Mouse (Mus musculus): ENCODE results near the gene 9130023H24Rik. TPM values are rescaled to one million over a fixed set of nuclear protein-coding genes. Genes with fewer than 3 reads are reported as not detected.

9130023H24Rik gene
- polyA plus RNA-seq, 1 experiment = 2.1 TPM

- Histone ChIP-seq H3K36me3 (ENCODE audit: control insufficient read depth, insufficient read depth) (no peaks in the 10 kb centered on the region), H3K4me3 (ENCODE audit: insufficient read depth, poor library complexity, severe bottlenecking) (no peak overlapping the region), H3K27me3 (ENCODE audit: control insufficient read depth, insufficient read depth, insufficient read length) (peaks cover 42% of the 10 kb centered on the region), H3ac (ENCODE audit: control insufficient read depth, insufficient read length, low read depth) (no peak overlapping the region), H3K79me3 (ENCODE audit: low read depth) (no peaks in the 10 kb centered on the region), H3K79me2 (ENCODE audit: control insufficient read depth, insufficient read depth) (no peaks in the 10 kb centered on the region)
- TF ChIP-seq MAX (IDR thresholded peaks at IDR 0.05) (no peak), MYOG (IDR thresholded peaks at IDR 0.05; ENCODE audit: control insufficient read depth, extremely low read depth, insufficient read length) (no peak), FOSL1 (IDR thresholded peaks at IDR 0.05; ENCODE audit: insufficient read depth, low read length, poor library complexity, severe bottlenecking) (no peak), MYOD1 (IDR thresholded peaks at IDR 0.05; ENCODE audit: control insufficient read depth, insufficient read length, low read depth) (no peak), CEBPB (IDR thresholded peaks at IDR 0.05; ENCODE audit: low read depth) (no peak), USF1 (IDR thresholded peaks at IDR 0.05; ENCODE audit: low read depth) (no peak), CTCF (IDR thresholded peaks at IDR 0.05; ENCODE audit: control insufficient read depth, insufficient read depth, insufficient read length) (no peak)
These were observed 33.7 kb downstream of the 9130023H24Rik start for GRCm38 (mm10) chr7:128204179-128204578.

DNA sequence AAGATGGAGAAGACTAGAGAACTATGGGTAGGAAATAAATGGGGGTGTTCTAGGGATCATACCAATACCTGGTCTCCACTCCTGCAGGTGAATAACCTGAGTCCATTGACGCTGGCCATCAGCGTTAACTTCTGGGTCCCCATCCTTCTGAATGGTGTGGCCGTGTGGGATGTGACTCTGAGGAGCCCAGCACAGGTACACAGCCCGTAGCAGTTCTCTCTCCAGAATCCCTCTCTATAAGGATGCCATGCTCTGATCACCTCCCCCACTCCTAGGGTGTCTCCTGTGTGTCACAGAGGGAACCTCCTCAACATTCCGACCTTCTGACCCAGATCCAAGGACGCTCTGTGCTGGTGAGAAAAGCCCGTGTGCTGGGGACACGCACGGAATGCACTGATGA, 34.8 kb downstream of the 9130023H24Rik start:
- TF ChIP-seq CEBPB (IDR thresholded peaks at IDR 0.05; ENCODE audit: low read depth) (no peak), USF1 (IDR thresholded peaks at IDR 0.05; ENCODE audit: low read depth) (no peak), MYOG (IDR thresholded peaks at IDR 0.05; ENCODE audit: control insufficient read depth, extremely low read depth, insufficient read length) (no peak), MAX (IDR thresholded peaks at IDR 0.05) (no peak), CTCF (IDR thresholded peaks at IDR 0.05; ENCODE audit: control insufficient read depth, insufficient read depth, insufficient read length) (no peak), MYOD1 (IDR thresholded peaks at IDR 0.05; ENCODE audit: control insufficient read depth, insufficient read length, low read depth) (no peak)
- Histone ChIP-seq H3K27me3 (ENCODE audit: control insufficient read depth, insufficient read depth, insufficient read length) (peaks cover 47% of the 10 kb centered on the region), H3ac (ENCODE audit: control insufficient read depth, insufficient read length, low read depth) (no peak overlapping the region), H3K79me3 (ENCODE audit: low read depth) (no peaks in the 10 kb centered on the region), H3K36me3 (ENCODE audit: control insufficient read depth, insufficient read depth) (no peaks in the 10 kb centered on the region), H3K79me2 (ENCODE audit: control insufficient read depth, insufficient read depth) (no peaks in the 10 kb centered on the region), H3K4me3 (ENCODE audit: insufficient read depth, poor library complexity, severe bottlenecking) (no peak overlapping the region)

- no peak overlapping the region for H3K4me3 ChIP-seq (ENCODE audit: insufficient read depth, poor library complexity, severe bottlenecking)
These were observed 36.2 kb downstream of the 9130023H24Rik start for GRCm38 (mm10) chr7:128201607-128202006.

More at GRCm38 (mm10) chr7:128201607-128202006, 36.2 kb downstream of the 9130023H24Rik start:
- Histone ChIP-seq H3K79me2 (ENCODE audit: control insufficient read depth, insufficient read depth) (no peaks in the 10 kb centered on the region), H3ac (ENCODE audit: control insufficient read depth, insufficient read length, low read depth) (no peak overlapping the region), H3K36me3 (ENCODE audit: control insufficient read depth, insufficient read depth) (no peaks in the 10 kb centered on the region), H3K27me3 (ENCODE audit: control insufficient read depth, insufficient read depth, insufficient read length) (peaks cover 52% of the 10 kb centered on the region), H3K79me3 (ENCODE audit: low read depth) (no peaks in the 10 kb centered on the region)
- no peak for TF ChIP-seq MAX (IDR thresholded peaks at IDR 0.05)
- no peak for TF ChIP-seq MYOG (IDR thresholded peaks at IDR 0.05; ENCODE audit: control insufficient read depth, extremely low read depth, insufficient read length)
- TF ChIP-seq MYOD1 (IDR thresholded peaks at IDR 0.05; ENCODE audit: control insufficient read depth, insufficient read length, low read depth) = no peak
- TF ChIP-seq USF1 (IDR thresholded peaks at IDR 0.05; ENCODE audit: low read depth) = no peak
- no peak for TF ChIP-seq CEBPB (IDR thresholded peaks at IDR 0.05; ENCODE audit: low read depth)
- no peak for TF ChIP-seq FOSL1 (IDR thresholded peaks at IDR 0.05; ENCODE audit: insufficient read depth, low read length, poor library complexity, severe bottlenecking)

Other genes starting within 250 kb of the 9130023H24Rik start
- gene Pycard, start 244.2 kb downstream of the 9130023H24Rik start, polyA plus RNA-seq (2012; fragmentation: generic; extraction: Trizol) = 0.16 TPM
- 0.83 TPM for gene Trim72, start 234.1 kb downstream of the 9130023H24Rik start, polyA plus RNA-seq (2012; fragmentation: generic; extraction: Trizol)
- gene Itgam, start 175.4 kb downstream of the 9130023H24Rik start, polyA plus RNA-seq (2012; fragmentation: generic; extraction: Trizol) = not detected
- gene Gm49368, start 175.3 kb downstream of the 9130023H24Rik start, polyA plus RNA-seq (2012; fragmentation: generic; extraction: Trizol) = not detected
- gene Itgax, start 108.5 kb downstream of the 9130023H24Rik start, polyA plus RNA-seq (2012; fragmentation: generic; extraction: Trizol) = not detected
- gene Itgad, start 83.7 kb downstream of the 9130023H24Rik start, polyA plus RNA-seq (2012; fragmentation: generic; extraction: Trizol) = not detected
- 1.9 TPM for gene Cox6a2, start 31.6 kb downstream of the 9130023H24Rik start, polyA plus RNA-seq (2012; fragmentation: generic; extraction: Trizol)
- 16.7 TPM for gene Armc5, start 689 bp downstream of the 9130023H24Rik start, polyA plus RNA-seq (2012; fragmentation: generic; extraction: Trizol)
- 110 TPM for gene Tgfb1i1, start 8.8 kb upstream of the 9130023H24Rik start, polyA plus RNA-seq (2012; fragmentation: generic; extraction: Trizol)
- not detected for gene Slc5a2, start 27.6 kb upstream of the 9130023H24Rik start, polyA plus RNA-seq (2012; fragmentation: generic; extraction: Trizol)
- gene BC017158, start 60.1 kb upstream of the 9130023H24Rik start, polyA plus RNA-seq (2012; fragmentation: generic; extraction: Trizol) = 13.3 TPM
- 12.9 TPM for gene Rgs10, start 180.7 kb upstream of the 9130023H24Rik start, polyA plus RNA-seq (2012; fragmentation: generic; extraction: Trizol)
- 46.4 TPM for gene Tial1, start 223.7 kb upstream of the 9130023H24Rik start, polyA plus RNA-seq (2012; fragmentation: generic; extraction: Trizol)

Data from C2C12 (cell line).